Mouse (Mus musculus) cerebellum, postnatal 4 days (tissue): ENCODE data around the gene Atxn1.

Experiments used
- DNase-seq, 2 experiments: peaks; one replicate each; pipeline ENCODE4 v3.0.0; 2022; ENCODE audit warnings: low spot score in 2 of 2, mixed read lengths in 1 of 2

The Atxn1 gene

DNA sequence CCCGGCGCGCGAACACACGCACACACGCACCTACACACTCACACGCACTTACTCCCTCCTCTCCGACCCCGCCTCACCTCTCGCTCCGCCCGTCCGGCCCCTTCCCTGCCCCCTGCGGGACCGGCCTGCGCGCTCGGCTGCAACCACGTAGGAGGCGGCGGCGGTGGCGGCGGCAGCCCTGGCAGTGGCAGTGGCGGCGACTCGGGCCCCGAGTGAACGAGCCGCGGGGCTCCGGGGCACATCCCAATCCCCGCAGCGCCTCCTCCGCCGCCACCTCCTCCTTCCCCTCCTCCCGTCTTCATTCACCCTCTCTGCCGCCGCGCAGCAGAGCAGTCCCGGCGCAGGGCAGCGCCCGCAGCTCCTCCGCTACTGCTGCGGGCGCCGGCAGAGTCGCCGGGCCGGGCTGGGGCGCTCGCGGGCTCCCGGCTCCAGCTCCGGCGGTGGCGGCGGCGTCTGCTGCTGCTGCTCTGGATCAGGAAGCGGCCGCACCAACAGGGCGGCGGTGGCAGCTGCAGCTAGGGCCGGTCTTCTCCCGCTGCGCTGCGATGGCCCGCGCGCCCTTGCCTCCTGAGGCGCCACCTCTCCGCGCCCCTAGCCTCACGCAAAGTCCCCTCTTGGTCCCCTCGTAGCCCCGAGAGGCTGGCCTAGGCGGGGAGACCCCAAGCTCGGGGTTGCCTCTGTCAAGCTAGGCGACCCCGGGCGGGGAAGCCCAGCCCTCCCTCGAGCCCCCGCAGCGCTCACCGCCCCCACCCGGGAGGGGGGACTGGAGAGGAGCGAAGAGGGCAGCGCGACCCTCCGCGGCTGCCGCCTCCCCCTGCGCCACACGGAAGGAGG, 1.1 kb downstream of the Atxn1 start:
- DNase-seq, result peak; percentile 42 to 57

DNA sequence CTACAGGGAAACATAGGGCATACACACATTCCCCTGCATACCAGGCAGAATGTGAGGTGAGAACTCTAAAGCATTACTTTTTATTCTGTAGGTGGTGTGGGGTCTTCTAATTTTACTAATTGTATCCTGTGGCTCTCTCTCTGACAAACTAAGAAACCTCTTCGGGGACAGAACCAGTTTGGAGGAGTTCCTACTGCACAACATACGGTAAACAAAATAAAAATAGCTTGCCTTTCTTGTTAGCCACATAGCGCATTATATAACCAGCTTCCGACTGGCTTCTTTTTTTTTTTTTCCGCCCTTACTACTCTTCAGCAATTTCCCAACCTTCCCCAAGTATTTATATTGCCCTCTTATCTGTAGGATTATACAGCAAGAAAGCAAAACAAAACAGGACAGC, 2.0 kb downstream of the Atxn1 start:
- no peak for DNase-seq

DNA sequence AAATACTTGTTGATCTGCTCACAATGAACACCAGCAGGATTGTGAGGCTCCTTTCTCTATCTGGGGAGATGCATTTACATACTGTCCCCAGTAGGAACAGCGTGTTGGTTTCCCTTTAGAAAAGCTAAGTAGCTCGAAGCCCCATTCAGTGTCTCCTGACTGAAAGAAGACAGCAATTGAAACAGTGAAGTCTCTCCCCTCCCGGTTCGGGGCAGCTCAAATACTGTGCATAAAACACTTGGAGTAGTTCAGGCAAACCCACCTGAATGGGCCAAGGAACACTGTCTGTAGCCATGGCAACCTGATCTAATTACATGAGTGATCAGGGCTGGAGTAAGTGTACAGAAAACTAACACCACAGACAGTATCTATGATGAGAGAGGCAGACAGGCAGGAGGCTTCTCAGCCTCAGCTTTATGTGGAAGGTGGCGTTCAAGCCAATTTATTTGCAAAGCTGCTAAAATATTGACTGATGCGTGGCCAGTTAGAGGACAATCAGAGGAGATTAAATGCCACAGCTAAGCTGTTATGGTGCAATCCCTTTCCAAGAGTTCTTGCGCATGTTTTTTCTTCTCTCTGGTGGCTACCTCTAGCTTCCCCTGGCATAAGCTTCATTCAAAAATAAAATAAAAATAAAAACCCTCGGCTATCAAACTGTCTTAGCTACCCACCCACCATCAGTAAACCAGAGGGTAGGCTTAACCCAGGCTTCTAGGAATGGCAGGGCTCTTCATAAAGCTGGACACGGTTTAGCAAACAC, 2.8 kb downstream of the Atxn1 start:
- DNase-seq, result no peak

DNA sequence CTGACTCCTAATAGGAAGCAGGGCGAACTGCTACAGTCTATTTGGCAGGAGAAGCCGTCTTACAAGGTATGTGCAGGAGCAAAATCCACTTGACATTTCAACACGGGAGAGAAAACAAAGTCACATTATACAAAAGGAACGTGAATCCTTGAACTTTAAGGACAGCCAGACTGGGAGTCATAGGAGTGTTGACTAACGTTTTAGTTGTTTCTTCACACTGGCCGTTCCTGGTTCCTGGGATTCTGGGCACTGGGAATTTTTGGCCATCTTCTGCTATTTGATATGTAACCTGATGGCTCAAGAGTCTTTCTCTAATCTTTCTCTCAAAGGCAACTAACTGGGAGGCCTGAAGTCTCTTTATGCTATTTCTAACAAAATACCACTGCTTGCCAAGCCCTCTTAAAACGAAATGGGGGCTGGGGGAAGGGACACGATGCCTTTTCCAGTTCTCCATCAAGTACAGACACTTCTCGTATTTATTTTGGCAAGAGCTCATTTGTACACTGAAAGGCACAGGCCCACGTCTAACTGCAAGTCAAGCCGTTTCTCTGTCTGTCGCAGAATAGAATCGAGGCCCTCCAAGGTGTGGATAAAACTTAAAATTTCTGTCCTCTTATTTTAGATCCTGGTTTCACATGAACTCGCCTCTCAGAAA, 4.4 kb downstream of the Atxn1 start:
- DNase-seq, result no peak

- DNase-seq, result no peak
These were observed 6.5 kb downstream of the Atxn1 start for GRCm38 (mm10) chr13:45958306-45958705.

- DNase-seq, result no peak
These were observed 7.2 kb downstream of the Atxn1 start for GRCm38 (mm10) chr13:45957629-45958028.

DNA sequence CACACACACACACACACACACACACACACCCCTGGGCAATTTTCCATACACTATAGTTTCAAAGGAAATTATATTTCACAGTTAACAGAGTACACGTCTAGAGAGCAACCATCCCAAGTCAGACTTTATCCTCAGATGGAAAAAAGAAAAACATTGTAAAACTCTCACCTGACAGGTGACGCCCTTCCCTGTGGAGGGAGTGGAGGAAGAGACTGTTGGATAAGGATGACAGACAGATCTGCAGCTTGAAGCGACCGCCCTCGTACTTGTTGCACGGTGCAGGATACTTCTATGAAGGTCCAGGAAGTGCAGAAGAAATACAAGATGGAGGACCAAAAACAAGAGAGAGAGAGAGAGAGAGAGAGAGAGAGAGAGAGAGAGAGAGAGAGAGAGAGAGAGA, 8.5 kb downstream of the Atxn1 start:
- DNase-seq, result no peak

DNA sequence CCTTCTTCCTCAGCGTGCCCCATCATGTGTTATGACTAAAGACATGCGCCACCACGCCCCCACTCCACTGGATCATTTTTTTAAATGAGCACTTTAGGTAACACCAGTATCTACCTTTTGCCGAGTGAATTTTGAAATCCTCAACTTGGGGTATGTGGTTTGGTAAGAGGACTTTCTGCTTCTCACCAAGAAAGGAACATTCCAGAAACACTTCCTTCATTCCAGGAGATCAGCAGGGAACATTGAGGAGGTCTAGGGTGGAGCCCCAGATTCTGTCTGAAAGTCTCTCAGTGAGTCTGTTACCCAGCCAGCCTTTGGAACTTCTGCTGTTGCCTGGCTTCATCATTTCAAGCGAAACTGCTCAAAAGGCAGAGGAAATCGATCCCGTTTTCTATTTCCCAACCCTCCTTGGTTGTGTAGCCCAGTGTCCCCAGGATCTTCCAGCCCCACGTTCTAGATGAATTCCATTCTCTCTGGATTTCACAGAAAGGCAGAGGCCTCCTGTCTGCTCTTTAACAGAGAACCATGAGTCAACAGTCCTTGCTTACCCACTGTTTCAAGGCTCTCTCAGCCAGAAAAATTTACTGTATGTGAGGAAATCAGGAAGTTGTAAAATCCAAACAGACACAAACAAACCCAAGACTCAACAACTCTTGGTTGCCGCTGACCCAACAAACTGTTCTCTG, 9.3 kb downstream of the Atxn1 start:
- no peak for DNase-seq

- DNase-seq, result no peak
These were observed 11.7 kb downstream of the Atxn1 start for GRCm38 (mm10) chr13:45953098-45953497.

GRCm38 (mm10) chr13:45951071-45951645, 13.7 kb downstream of the Atxn1 start:
- DNase-seq, result no peak

DNA sequence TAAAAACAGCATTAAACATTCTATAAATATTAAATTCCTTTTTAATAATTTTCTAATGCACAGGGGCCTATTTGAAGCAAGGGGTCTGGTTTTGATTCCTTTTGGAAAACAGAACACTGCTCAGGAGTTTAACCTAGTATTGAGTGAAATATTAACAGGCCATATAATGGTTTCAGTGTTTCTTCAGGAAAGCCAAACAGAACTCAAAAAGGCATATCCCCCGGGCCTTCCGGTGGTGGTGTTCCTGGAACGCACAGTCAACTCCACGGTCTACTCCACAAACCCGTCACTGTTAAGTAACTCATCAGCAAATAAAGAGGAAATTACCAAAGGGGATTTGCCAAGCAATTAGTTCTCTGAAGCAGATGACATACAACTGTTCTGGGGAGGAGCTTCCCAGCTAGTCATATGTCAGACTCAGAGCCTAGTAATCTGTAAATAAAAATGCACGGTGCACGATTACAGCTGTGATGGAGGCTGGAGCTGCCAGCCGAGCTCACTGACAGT, 14.4 kb downstream of the Atxn1 start:
- no peak for DNase-seq

- DNase-seq, result no peak
These were observed 18.7 kb downstream of the Atxn1 start for GRCm38 (mm10) chr13:45946136-45946535.

- no peak for DNase-seq
These were observed 22.5 kb downstream of the Atxn1 start for GRCm38 (mm10) chr13:45942337-45942736.

DNA sequence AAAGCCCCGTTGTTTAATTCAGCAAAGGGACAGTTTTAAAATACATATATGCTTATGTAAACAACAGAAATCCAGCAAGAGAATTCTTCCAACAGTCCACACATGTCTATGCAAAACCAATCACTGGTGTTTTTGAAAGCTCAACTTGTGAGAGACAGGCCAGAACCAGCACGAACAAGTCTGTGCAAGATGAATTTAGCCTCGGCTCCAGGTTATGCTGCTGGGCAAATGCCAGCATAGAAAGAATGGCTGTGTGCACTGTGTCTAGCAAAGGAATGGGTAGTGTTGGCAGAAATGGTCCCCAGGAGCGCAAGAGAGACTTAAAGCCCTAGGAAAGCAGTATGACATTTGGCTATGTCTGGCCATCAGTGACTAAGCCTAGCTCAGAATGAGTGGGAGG, 24.1 kb downstream of the Atxn1 start:
- no peak for DNase-seq

- DNase-seq, result no peak
These were observed 25.2 kb downstream of the Atxn1 start for GRCm38 (mm10) chr13:45939561-45939960.

DNA sequence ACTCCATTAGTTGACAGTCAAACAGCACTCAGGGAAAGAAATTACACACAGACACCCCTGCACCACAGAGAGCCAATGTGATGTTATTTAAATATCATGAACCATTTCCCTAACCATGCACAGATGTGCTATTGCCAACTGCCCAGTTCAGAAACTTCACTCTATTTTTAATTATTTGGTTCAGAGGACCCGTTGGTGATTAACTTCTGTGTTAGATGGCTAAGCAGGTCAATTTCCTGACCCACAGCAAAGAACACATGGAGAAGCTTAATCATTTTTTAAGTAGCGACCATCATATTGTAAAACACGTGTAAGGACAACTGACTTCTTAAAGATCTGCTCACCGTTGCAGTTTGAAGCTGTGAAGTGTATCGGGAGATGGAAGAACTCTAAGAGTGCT, 26.7 kb downstream of the Atxn1 start:
- no peak for DNase-seq

GRCm38 (mm10) chr13:45936765-45937164, 28.0 kb downstream of the Atxn1 start:
- no peak for DNase-seq

- DNase-seq, result no peak
These were observed 29.0 kb downstream of the Atxn1 start for GRCm38 (mm10) chr13:45935798-45936197.

- DNase-seq, result no peak
These were observed 30.0 kb downstream of the Atxn1 start for GRCm38 (mm10) chr13:45934841-45935240.

GRCm38 (mm10) chr13:45934085-45934484, 30.7 kb downstream of the Atxn1 start:
- no peak for DNase-seq

GRCm38 (mm10) chr13:45932491-45932921, 32.3 kb downstream of the Atxn1 start:
- no peak for DNase-seq
